Comparison of ENCODE assay signal across 24 mouse cellular contexts in genomic region chr1:38176077-38176476, GRCm38 (mm10). TPM values are rescaled to one million over a fixed set of nuclear protein-coding genes. Genes with fewer than 3 reads are reported as not detected.
DNase-seq lines count a peak whose midpoint lies in the region; ATAC-seq and TF ChIP-seq lines count a peak whose summit lies in the region.
"Had no signal": no experiment of that assay in that cellular context is flagged by ENCODE, and none has a peak within 500 bp of the region (broad histone marks: within the 10 kb centered on the region; RNA-seq: fewer than 3 reads in every experiment).

No protein-coding gene starts in this region.

- intact Hi-C loops in heart, postnatal 25 days (cut with DNase I) = no loop called here

- peak; percentile 55 for DNase-seq in kidney, adult 9 months
- DNase-seq in kidney, postnatal 10 days = no peak
- DNase-seq in kidney, postnatal 36 days = peak; percentile 48 to 49
- peak; percentile 9 to 36 (median 33) for DNase-seq in liver, embryonic 14.5 days (ENCODE audit: low read depth in 3 of 3, low spot score in 3 of 3)
- no peak for DNase-seq in hindbrain, postnatal 0 days (ENCODE audit: low spot score)
- DNase-seq in heart, postnatal 25 days (ENCODE audit: low spot score) = no peak
- DNase-seq: adrenal gland, postnatal 25 days; B cell, adult 2 months; cerebellum, adult 11-12 months; cerebellum, postnatal 14 days; heart, adult 2 months; heart, postnatal 10 days; lung, adult 18-20 months; midbrain, embryonic 14.5 days; retina, postnatal 1 day; right cerebral cortex, postnatal 14 days had no signal

- TF ChIP-seq EP300 in liver, embryonic 14.5 days (IDR thresholded peaks at IDR 0.05; ENCODE audit: low read depth) = no peak

- no peaks in the 10 kb centered on the region for H3K9me3 ChIP-seq in liver, embryonic 14.5 days (ENCODE audit: control insufficient read depth, low read length)
- no peaks in the 10 kb centered on the region for H3K9me3 ChIP-seq in hindbrain, postnatal 0 days (ENCODE audit: low read length)
- H3K9me3 ChIP-seq: heart, embryonic 13.5 days; hindbrain, embryonic 10.5 days; hindbrain, embryonic 15.5 days; stomach, embryonic 15.5 days had no signal

- H3K4me1 ChIP-seq in liver, embryonic 14.5 days (replicated peaks; ENCODE audit: control insufficient read depth in 2 of 2, insufficient read depth in 2 of 2, low read length in 1 of 2) = no peaks in the 10 kb centered on the region
- no peaks in the 10 kb centered on the region for H3K4me1 ChIP-seq in hindbrain, postnatal 0 days (ENCODE audit: insufficient read depth, low read length)
- H3K4me1 ChIP-seq: heart, embryonic 13.5 days; hindbrain, embryonic 10.5 days; hindbrain, embryonic 15.5 days; stomach, embryonic 15.5 days had no signal

- TF ChIP-seq CTCF in liver, embryonic 14.5 days (IDR thresholded peaks at IDR 0.05; ENCODE audit: low read depth) = no peak
- TF ChIP-seq CTCF in hindbrain, postnatal 0 days (IDR thresholded peaks at IDR 0.05; ENCODE audit: low read depth) = no peak

- no peak overlapping the region for H3K27ac ChIP-seq in liver, embryonic 14.5 days
- H3K27ac ChIP-seq in hindbrain, postnatal 0 days = no peak overlapping the region
- H3K27ac ChIP-seq: heart, adult 2 months; heart, embryonic 13.5 days; hindbrain, embryonic 10.5 days; hindbrain, embryonic 15.5 days; stomach, embryonic 15.5 days had no signal

- 0 out of 2 replicates have a peak overlapping the region, but pooled peaks have one; percentile 8 for H3K4me2 ChIP-seq in liver, embryonic 14.5 days (ENCODE audit: low read depth)
- no peak overlapping the region for H3K4me2 ChIP-seq in hindbrain, postnatal 0 days (ENCODE audit: low read depth, low read length)
- H3K4me2 ChIP-seq: heart, embryonic 13.5 days; hindbrain, embryonic 15.5 days; stomach, embryonic 15.5 days had no signal

- H3K9ac ChIP-seq in liver, embryonic 14.5 days (replicated peaks) = no peak overlapping the region
- H3K9ac ChIP-seq in hindbrain, postnatal 0 days (replicated peaks; ENCODE audit: low read length) = no peak overlapping the region
- H3K9ac ChIP-seq: heart, embryonic 13.5 days; hindbrain, embryonic 15.5 days; stomach, embryonic 15.5 days had no signal

- H3K4me3 ChIP-seq in liver, embryonic 14.5 days (ENCODE audit: insufficient read depth in 1 of 2, low read depth in 2 of 2, low read length in 2 of 2) = no peak overlapping the region
- no peak overlapping the region for H3K4me3 ChIP-seq in hindbrain, postnatal 0 days (ENCODE audit: low read length)
- H3K4me3 ChIP-seq: erythroblast, embryonic 14.5 days; heart, adult 2 months; heart, embryonic 13.5 days; hindbrain, embryonic 10.5 days; hindbrain, embryonic 15.5 days; stomach, embryonic 15.5 days had no signal

- ATAC-seq in liver, embryonic 14.5 days (ENCODE audit: insufficient read depth) = peak; percentile 62; the same call in 1 of the 2 replicates
- no peak for ATAC-seq in frontal cortex, adult (ENCODE audit: low TSS enrichment)
- ATAC-seq in hindbrain, postnatal 0 days = no peak
- ATAC-seq: forebrain, embryonic 16.5 days; lung, postnatal 0 days had no signal

- WGBS in liver, embryonic 14.5 days (ENCODE audit: insufficient replicate concordance) = 56% methylated on average over 7 of the region's 7 CpGs
- WGBS in hindbrain, postnatal 0 days = 90% methylated on average over 7 of the region's 7 CpGs

- H3K36me3 ChIP-seq in liver, embryonic 14.5 days (replicated peaks; ENCODE audit: control insufficient read depth, insufficient read depth, low read depth) = no peaks in the 10 kb centered on the region
- H3K36me3 ChIP-seq in hindbrain, postnatal 0 days (ENCODE audit: insufficient read depth, low read length) = peaks cover 12% of the 10 kb centered on the region; the same call in 1 of the 2 replicates
- H3K36me3 ChIP-seq: stomach, embryonic 15.5 days had no signal

- no peaks in the 10 kb centered on the region for H3K27me3 ChIP-seq in liver, embryonic 14.5 days (ENCODE audit: control insufficient read depth, insufficient read depth, low read length)
- H3K27me3 ChIP-seq in hindbrain, postnatal 0 days (ENCODE audit: insufficient read depth, low read length) = no peaks in the 10 kb centered on the region
- H3K27me3 ChIP-seq: hindbrain, embryonic 15.5 days; stomach, embryonic 15.5 days had no signal

RNA-seq across cellular contexts. Expression of gene Rev1, which starts 46.5 kb away (rescaled TPM):
- 11.6 and 14.6 TPM in 2 replicates for polyA plus RNA-seq in liver, embryonic 14.5 days (2012; rRNA removed)
- polyA plus RNA-seq in liver, embryonic 14.5 days (2014; fragmentation: Nextera tagmentation; extraction: Ambion mirVana) = 13.0 and 14.1 TPM in 2 replicates
- total RNA-seq in hindbrain, postnatal 0 days (2014; rRNA removed) = 21.7 and 26.1 TPM in 2 replicates
- polyA plus RNA-seq in hindbrain, postnatal 0 days (2015; fragmentation: Nextera tagmentation; extraction: Ambion mirVana) = 25.1 and 29.9 TPM in 2 replicates
- 10 to 100 TPM; 12.0 to 16.4 TPM for total RNA-seq in heart, postnatal 25 days (2021)

Comparison
In these comparisons a context has a peak if more than half of its experiments do, and no peak if none do; other contexts are left out.
1. DNase-seq: peak in kidney, adult 9 months (single experiment), kidney, postnatal 36 days (2 of 2) and liver, embryonic 14.5 days (3 of 3); none in kidney, postnatal 10 days (single experiment), hindbrain, postnatal 0 days (single experiment) and heart, postnatal 25 days (single experiment).